Mouse (Mus musculus) limb, embryonic 12.5 days (tissue): Measurements from ENCODE around the gene Zfp1. TPM values are rescaled to one million over a fixed set of nuclear protein-coding genes. Genes with fewer than 3 reads are reported as not detected.
A peak's percentile ranks its signal among the peaks of the same experiment; 100 is the strongest.
"Not testable (repeated sequence)": the region's sequence is repeated elsewhere in the genome, so short reads cannot be mapped to it uniquely, and the experiment has no call there.

Source experiments
- ATAC-seq: fragments of 200-750 bp; cut with Nextera tagmentation; 2 replicates; pipeline ENCODE4 v1.8.0; 2017; ENCODE audit warnings: low read depth, moderate TSS enrichment; ENCODE audit not compliant: insufficient number of reproducible peaks, insufficient read depth, low FRiP score, low TSS enrichment
- H3K27ac ChIP-seq: fragments of 300-500 bp; sonication (generic); 2 replicates; pipeline ENCODE4 v1.5.1; 2016; ENCODE audit warnings: mild to moderate bottlenecking, moderate library complexity
- H3K27me3 ChIP-seq: fragments of 300-500 bp; sonication (generic); 2 replicates; pipeline ENCODE4 v1.6.1; 2016; ENCODE audit warnings: mild to moderate bottlenecking, moderate library complexity
- H3K36me3 ChIP-seq: fragments of 300-500 bp; sonication (generic); 2 replicates; pipeline ENCODE4 v1.6.1; 2016; ENCODE audit warnings: mild to moderate bottlenecking, moderate library complexity
- H3K4me1 ChIP-seq: fragments of 300-500 bp; sonication (generic); replicated peaks from 2 replicates; pipeline ENCODE4 v1.6.1; 2016
- H3K4me2 ChIP-seq: fragments of 300-500 bp; sonication (generic); 2 replicates; pipeline ENCODE4 v1.6.1; 2016; ENCODE audit warnings: mild to moderate bottlenecking, moderate library complexity
- H3K4me3 ChIP-seq: fragments of 300-500 bp; sonication (generic); replicated peaks from 2 replicates; pipeline ENCODE4 v1.5.1; 2016; ENCODE audit warnings: mild to moderate bottlenecking
- H3K9ac ChIP-seq: fragments of 300-500 bp; sonication (generic); replicated peaks from 2 replicates; pipeline ENCODE4 v1.6.1; 2016; ENCODE audit warnings: mild to moderate bottlenecking, moderate library complexity
- H3K9me3 ChIP-seq: fragments of 300-500 bp; sonication (generic); 2 replicates; pipeline ENCODE4 v1.6.1; 2016; ENCODE audit warnings: mild to moderate bottlenecking, moderate library complexity
- WGBS: fragments of 180-500 bp; shearing (Covaris S2); methylation state at CpG from one replicate; pipeline ENCODE4 v1.1.7; 2016; 5-methylcytosine and 5-hydroxymethylcytosine counted together
- polyA plus RNA-seq: library from polyadenylated mRNA; unstranded; fragments of >200 nt; fragmentation: Nextera tagmentation; extraction: Ambion mirVana; gene quantifications from 2 replicates; pipeline ENCODE4 v1.2.1, GENCODE M21; 2016

Gene Zfp1
- polyA plus RNA-seq, 1 experiment from 2014 or later, result 28.3 TPM

- peak overlapping the region; percentile 87; the same call in 1 of the 2 replicates for H3K9ac ChIP-seq
- not testable (repeated sequence) for ATAC-seq, H3K36me3 ChIP-seq, H3K27ac ChIP-seq, H3K27me3 ChIP-seq, H3K9me3 ChIP-seq
- peak overlapping the region; percentile 78 for H3K4me3 ChIP-seq
- H3K4me2 ChIP-seq, result peak overlapping the region; percentile 57
- 71% methylated on average over 12 of the region's 12 CpGs for WGBS
- peaks cover 13% of the 10 kb centered on the region for H3K4me1 ChIP-seq
Measured at GRCm38 (mm10) chr8:111644286-111645051, 1.3 kb downstream of the Zfp1 start.

GRCm38 (mm10) chr8:111645715-111646114 is 2.5 kb downstream of the Zfp1 start:
- Histone ChIP-seq H3K27ac (no peak overlapping the region), H3K4me1 (peaks cover 13% of the 10 kb centered on the region), H3K9me3 (no peaks in the 10 kb centered on the region), H3K27me3 (no peaks in the 10 kb centered on the region), H3K36me3 (no peaks in the 10 kb centered on the region), H3K4me3 (no peak overlapping the region), H3K4me2 (no peak overlapping the region), H3K9ac (no peak overlapping the region)
- 95% methylated on average over 8 of the region's 8 CpGs for WGBS
- ATAC-seq, result no peak

DNA sequence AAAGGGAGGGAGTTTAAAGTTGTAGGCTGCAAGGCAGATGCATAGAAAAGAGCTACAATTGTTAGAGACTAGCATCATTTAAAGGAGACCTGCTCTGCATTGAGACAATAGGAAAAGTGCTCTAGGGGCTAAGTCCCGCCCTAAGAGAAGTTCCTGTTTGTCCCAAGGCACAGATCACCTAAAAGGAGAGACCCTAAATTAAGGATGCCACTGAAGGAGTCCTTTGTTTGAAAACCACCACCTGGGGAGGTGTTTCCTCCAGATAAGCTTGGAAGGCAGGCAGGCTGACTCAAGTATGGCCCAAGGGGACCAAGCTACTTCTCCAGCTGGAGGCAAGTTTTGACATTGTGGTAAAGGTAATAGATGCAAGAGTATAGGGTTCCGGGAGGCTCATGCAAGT is 5.6 kb downstream of the Zfp1 start:
- Histone ChIP-seq H3K4me2 (no peak overlapping the region), H3K27me3 (no peaks in the 10 kb centered on the region), H3K4me3 (no peak overlapping the region), H3K9me3 (no peaks in the 10 kb centered on the region), H3K9ac (no peak overlapping the region), H3K4me1 (0 out of 2 replicates have a peak, but pooled peaks cover 8% of the 10 kb centered on the region), H3K27ac (no peak overlapping the region), H3K36me3 (no peaks in the 10 kb centered on the region)
- WGBS, result 72% methylated on average over 2 of the region's 2 CpGs
- no peak for ATAC-seq

GRCm38 (mm10) chr8:111650651-111651050 is 7.5 kb downstream of the Zfp1 start:
- no peak overlapping the region for H3K4me3 ChIP-seq
- no peaks in the 10 kb centered on the region for H3K27me3 ChIP-seq
- WGBS, result 92% methylated on average over 3 of the region's 3 CpGs
- H3K36me3 ChIP-seq, result peaks cover 4% of the 10 kb centered on the region; the same call in 1 of the 2 replicates
- no peaks in the 10 kb centered on the region for H3K9me3 ChIP-seq
- H3K27ac ChIP-seq, result no peak overlapping the region
- no peak overlapping the region for H3K4me2 ChIP-seq
- ATAC-seq, result no peak
- H3K9ac ChIP-seq, result no peak overlapping the region
- 0 out of 2 replicates have a peak, but pooled peaks cover 6% of the 10 kb centered on the region for H3K4me1 ChIP-seq

GRCm38 (mm10) chr8:111653524-111653923 is 10.3 kb downstream of the Zfp1 start:
- Histone ChIP-seq H3K9me3 (no peaks in the 10 kb centered on the region), H3K4me3 (no peak overlapping the region), H3K27ac (no peak overlapping the region), H3K36me3 (peaks cover 5% of the 10 kb centered on the region; the same call in 1 of the 2 replicates), H3K4me1 (0 out of 2 replicates have a peak, but pooled peaks cover 8% of the 10 kb centered on the region), H3K27me3 (no peaks in the 10 kb centered on the region), H3K9ac (no peak overlapping the region), H3K4me2 (no peak overlapping the region)
- no peak for ATAC-seq
- WGBS, result 98% methylated on average over 2 of the region's 2 CpGs

- 78% methylated on average over 1 of the region's 1 CpGs for WGBS
- no peaks in the 10 kb centered on the region for H3K27me3 ChIP-seq
- H3K4me3 ChIP-seq, result no peak overlapping the region
- no peaks in the 10 kb centered on the region for H3K9me3 ChIP-seq
- no peak overlapping the region for H3K9ac ChIP-seq
- H3K4me2 ChIP-seq, result no peak overlapping the region
- no peak overlapping the region for H3K27ac ChIP-seq
- 0 out of 2 replicates have a peak, but pooled peaks cover 3% of the 10 kb centered on the region for H3K4me1 ChIP-seq
- H3K36me3 ChIP-seq, result peaks cover 29% of the 10 kb centered on the region
- no peak for ATAC-seq
Measured at GRCm38 (mm10) chr8:111657312-111657854, 14.2 kb downstream of the Zfp1 start.

- no peak for ATAC-seq
- H3K4me2 ChIP-seq, result no peak overlapping the region
- no peaks in the 10 kb centered on the region for H3K27me3 ChIP-seq
- no peak overlapping the region for H3K27ac ChIP-seq
- no peak overlapping the region for H3K9ac ChIP-seq
- H3K36me3 ChIP-seq, result peaks cover 29% of the 10 kb centered on the region
- 0 out of 2 replicates have a peak, but pooled peaks cover 3% of the 10 kb centered on the region for H3K4me1 ChIP-seq
- H3K9me3 ChIP-seq, result no peaks in the 10 kb centered on the region
- H3K4me3 ChIP-seq, result no peak overlapping the region
- 88% methylated on average over 6 of the region's 6 CpGs for WGBS
Measured at GRCm38 (mm10) chr8:111658819-111659423, 15.7 kb downstream of the Zfp1 start.

DNA sequence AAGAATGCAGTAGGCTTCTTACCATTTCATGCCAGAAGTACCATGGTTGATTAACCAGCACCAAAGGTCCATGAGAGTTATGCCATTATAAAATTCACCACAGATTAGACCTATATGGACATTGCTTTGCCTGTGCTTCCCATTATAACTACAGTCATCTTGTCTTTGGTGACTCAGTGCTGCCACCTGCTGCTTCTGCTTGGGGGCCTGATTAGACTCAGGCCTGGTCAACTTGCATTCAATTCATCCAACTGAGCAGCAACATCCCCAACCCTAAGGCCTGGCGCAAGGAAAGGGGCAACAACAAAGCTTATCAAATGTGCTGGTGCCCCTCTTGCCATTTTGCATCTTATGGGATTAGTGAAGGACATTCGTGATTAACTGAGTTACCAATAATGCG is 19.3 kb downstream of the Zfp1 start:
- WGBS, result 86% methylated on average over 3 of the region's 3 CpGs
- H3K27ac ChIP-seq, result no peak overlapping the region
- no peak overlapping the region for H3K4me2 ChIP-seq
- no peak overlapping the region for H3K9ac ChIP-seq
- no peaks in the 10 kb centered on the region for H3K27me3 ChIP-seq
- peaks cover 44% of the 10 kb centered on the region for H3K36me3 ChIP-seq
- no peaks in the 10 kb centered on the region for H3K4me1 ChIP-seq
- H3K9me3 ChIP-seq, result no peaks in the 10 kb centered on the region
- H3K4me3 ChIP-seq, result no peak overlapping the region
- no peak for ATAC-seq

DNA sequence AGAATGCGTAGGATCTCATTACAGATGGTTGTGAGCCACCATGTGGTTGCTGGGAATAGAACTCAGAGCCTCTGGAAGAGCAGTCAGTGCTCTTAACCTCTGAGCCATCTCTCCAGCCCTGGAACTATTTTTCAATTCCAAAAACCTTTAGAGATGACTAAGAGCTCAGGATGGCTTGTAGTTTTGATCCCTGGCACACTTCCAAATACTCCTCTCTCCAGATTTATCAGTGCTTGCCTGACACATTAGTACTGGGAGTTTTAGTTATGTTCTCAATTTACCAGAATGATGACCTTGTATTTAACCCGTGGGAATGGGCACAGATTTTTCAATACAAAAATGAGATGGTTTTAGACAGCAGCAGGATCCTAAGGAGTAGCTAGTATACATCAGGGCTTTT is 23.6 kb downstream of the Zfp1 start:
- Histone ChIP-seq H3K4me3 (no peak overlapping the region), H3K9me3 (0 out of 2 replicates have a peak, but pooled peaks cover 3% of the 10 kb centered on the region), H3K9ac (no peak overlapping the region), H3K27ac (no peak overlapping the region), H3K27me3 (no peaks in the 10 kb centered on the region), H3K4me2 (no peak overlapping the region), H3K36me3 (peaks cover 56% of the 10 kb centered on the region), H3K4me1 (no peaks in the 10 kb centered on the region)
- ATAC-seq, result no peak
- 94% methylated on average over 2 of the region's 2 CpGs for WGBS

GRCm38 (mm10) chr8:111676237-111676636 is 33.0 kb downstream of the Zfp1 start:
- Histone ChIP-seq H3K9me3 (0 out of 2 replicates have a peak, but pooled peaks cover 8% of the 10 kb centered on the region), H3K27ac (no peak overlapping the region), H3K27me3 (no peaks in the 10 kb centered on the region), H3K4me2 (no peak overlapping the region), H3K9ac (no peak overlapping the region), H3K36me3 (peaks cover 9% of the 10 kb centered on the region; the same call in 1 of the 2 replicates), H3K4me1 (no peaks in the 10 kb centered on the region), H3K4me3 (no peak overlapping the region)
- no peak for ATAC-seq
- WGBS, result 79% methylated on average over 8 of the region's 8 CpGs

- H3K9ac ChIP-seq, result no peak overlapping the region
Measured at GRCm38 (mm10) chr8:111678111-111678510, 34.9 kb downstream of the Zfp1 start.

More at GRCm38 (mm10) chr8:111678111-111678510, 34.9 kb downstream of the Zfp1 start:
- ATAC-seq, result no peak
- H3K27ac ChIP-seq, result no peak overlapping the region
- H3K4me3 ChIP-seq, result no peak overlapping the region
- 45% methylated on average over 3 of the region's 3 CpGs for WGBS
- 0 out of 2 replicates have a peak, but pooled peaks cover 8% of the 10 kb centered on the region for H3K9me3 ChIP-seq
- H3K4me2 ChIP-seq, result no peak overlapping the region
- no peaks in the 10 kb centered on the region for H3K4me1 ChIP-seq
- H3K36me3 ChIP-seq, result no peaks in the 10 kb centered on the region; the same call in 1 of the 2 replicates
- H3K27me3 ChIP-seq, result no peaks in the 10 kb centered on the region
